Mouse (Mus musculus): Measurements from ENCODE around the gene Max. TPM values are rescaled to one million over a fixed set of nuclear protein-coding genes. Genes with fewer than 3 reads are reported as not detected.

Gene Max
- polyA plus RNA-seq, 1 experiment from 2014 or later, result 25.2 TPM

DNA sequence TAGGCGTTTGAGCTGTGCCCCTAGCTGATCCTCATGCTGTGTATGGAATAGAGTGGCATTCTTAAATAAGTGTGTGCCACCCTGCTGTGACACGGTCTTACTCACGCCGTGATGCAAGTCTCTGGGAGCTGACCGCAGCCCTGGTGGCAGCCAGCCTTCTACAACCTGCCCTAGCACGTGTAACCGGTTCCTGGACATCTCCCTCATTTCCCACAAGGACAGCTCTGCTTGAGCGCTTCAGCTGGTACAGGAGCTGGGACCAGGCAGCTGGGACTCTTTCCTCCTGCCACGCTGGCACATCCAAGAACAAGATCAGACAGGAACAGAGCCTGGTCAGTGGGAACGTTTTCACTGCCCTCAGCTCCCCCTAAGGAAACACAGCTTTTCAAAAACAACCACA lies 34.5 kb downstream of the Max start:
- H3K36me3 ChIP-seq (ENCODE audit: control insufficient read depth, insufficient read depth), result no peaks in the 10 kb centered on the region
- H3K27me3 ChIP-seq (replicated peaks; ENCODE audit: control insufficient read depth, insufficient read depth, low read length), result no peaks in the 10 kb centered on the region
- no peak overlapping the region for H3K9ac ChIP-seq (replicated peaks; ENCODE audit: low read depth, low read length)
- no peaks in the 10 kb centered on the region for H3K4me1 ChIP-seq (replicated peaks; ENCODE audit: control insufficient read depth, insufficient read depth, low read length)
- no peak overlapping the region for H3K4me3 ChIP-seq (replicated peaks; ENCODE audit: low read length)
- H3K4me2 ChIP-seq (ENCODE audit: low read length), result no peak overlapping the region
- 73% methylated on average over 10 of the region's 10 CpGs for WGBS
- no peaks in the 10 kb centered on the region for H3K9me3 ChIP-seq (ENCODE audit: control insufficient read depth, low read length)
- no peak for ATAC-seq
- H3K27ac ChIP-seq (ENCODE audit: low read length), result no peak overlapping the region

DNA sequence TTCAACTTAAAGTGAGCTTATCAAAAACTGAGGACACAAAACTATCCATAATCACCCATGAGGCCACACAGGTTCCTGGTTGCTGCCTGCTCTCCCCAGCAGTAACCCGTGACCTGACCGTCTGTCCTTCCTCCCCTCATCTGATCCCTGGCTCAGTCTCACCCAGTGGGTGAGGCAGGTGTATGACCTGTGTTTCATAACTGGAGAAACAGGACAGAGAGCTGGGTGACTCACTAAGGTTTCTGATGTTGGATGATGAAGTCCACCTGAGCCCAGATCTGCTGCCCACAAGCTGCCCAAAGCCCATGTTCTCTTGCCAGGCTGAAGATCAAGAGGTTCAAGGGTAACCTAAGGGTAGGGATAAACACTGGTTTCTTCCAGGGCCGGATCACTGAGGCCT lies 35.0 kb downstream of the Max start:
- no peaks in the 10 kb centered on the region for H3K27me3 ChIP-seq (replicated peaks; ENCODE audit: control insufficient read depth, insufficient read depth, low read length)
- H3K4me3 ChIP-seq (replicated peaks; ENCODE audit: low read length), result no peak overlapping the region
- no peak for ATAC-seq
- no peaks in the 10 kb centered on the region for H3K4me1 ChIP-seq (replicated peaks; ENCODE audit: control insufficient read depth, insufficient read depth, low read length)
- no peaks in the 10 kb centered on the region for H3K36me3 ChIP-seq (ENCODE audit: control insufficient read depth, insufficient read depth)
- H3K9me3 ChIP-seq (ENCODE audit: control insufficient read depth, low read length), result no peaks in the 10 kb centered on the region
- WGBS, result 82% methylated on average over 3 of the region's 3 CpGs
- no peak overlapping the region for H3K4me2 ChIP-seq (ENCODE audit: low read length)
- no peak overlapping the region for H3K27ac ChIP-seq (ENCODE audit: low read length)
- H3K9ac ChIP-seq (replicated peaks; ENCODE audit: low read depth, low read length), result no peak overlapping the region

GRCm38 (mm10) chr12:76926338-76926945 lies 35.6 kb downstream of the Max start:
- Histone ChIP-seq H3K4me2 (ENCODE audit: low read length) (no peak overlapping the region), H3K9me3 (ENCODE audit: control insufficient read depth, low read length) (no peaks in the 10 kb centered on the region), H3K4me1 (replicated peaks; ENCODE audit: control insufficient read depth, insufficient read depth, low read length) (no peaks in the 10 kb centered on the region), H3K4me3 (replicated peaks; ENCODE audit: low read length) (no peak overlapping the region), H3K27ac (ENCODE audit: low read length) (no peak overlapping the region), H3K27me3 (replicated peaks; ENCODE audit: control insufficient read depth, insufficient read depth, low read length) (no peaks in the 10 kb centered on the region), H3K9ac (replicated peaks; ENCODE audit: low read depth, low read length) (no peak overlapping the region), H3K36me3 (ENCODE audit: control insufficient read depth, insufficient read depth) (no peaks in the 10 kb centered on the region; the same call in 1 of the 2 replicates)
- ATAC-seq, result no peak
- 79% methylated on average over 10 of the region's 10 CpGs for WGBS

DNA sequence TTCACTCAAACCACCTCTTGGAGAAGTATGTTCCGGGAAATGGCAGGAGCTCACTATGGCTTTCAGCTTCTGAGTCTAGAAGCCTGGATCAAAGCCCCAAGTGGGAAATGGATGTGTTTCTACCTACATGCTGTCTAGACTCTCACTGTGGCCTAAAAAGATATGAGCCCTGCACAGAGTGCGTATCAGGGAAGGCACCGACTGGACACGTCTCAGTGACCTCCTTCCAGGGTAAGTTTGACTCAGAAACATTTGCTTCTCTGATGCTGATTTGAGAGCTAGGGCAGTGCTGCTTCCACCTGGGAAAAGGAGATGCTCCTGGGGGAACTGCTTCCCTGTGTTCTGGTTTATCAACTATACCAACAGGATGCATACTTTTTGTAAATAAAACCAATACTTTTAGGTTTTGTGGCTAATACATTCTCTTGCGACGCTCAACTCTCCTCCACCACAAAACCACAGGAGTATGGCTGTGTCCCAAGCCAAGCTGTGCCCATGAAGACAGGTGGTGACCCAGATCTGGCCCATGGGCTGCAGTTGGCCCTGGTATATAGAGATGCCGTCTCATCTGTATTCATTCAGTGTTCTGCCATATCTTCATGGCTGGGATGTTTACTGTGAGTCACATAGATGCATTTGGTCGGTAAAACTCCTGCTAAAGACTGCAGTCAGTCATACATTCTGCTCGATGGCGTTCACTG lies 36.9 kb downstream of the Max start:
- no peak for ATAC-seq
- Histone ChIP-seq H3K27me3 (replicated peaks; ENCODE audit: control insufficient read depth, insufficient read depth, low read length) (no peaks in the 10 kb centered on the region), H3K36me3 (ENCODE audit: control insufficient read depth, insufficient read depth) (no peaks in the 10 kb centered on the region; the same call in 1 of the 2 replicates), H3K9ac (replicated peaks; ENCODE audit: low read depth, low read length) (no peak overlapping the region), H3K4me3 (replicated peaks; ENCODE audit: low read length) (no peak overlapping the region), H3K4me2 (ENCODE audit: low read length) (no peak overlapping the region), H3K27ac (ENCODE audit: low read length) (no peak overlapping the region), H3K9me3 (ENCODE audit: control insufficient read depth, low read length) (no peaks in the 10 kb centered on the region), H3K4me1 (replicated peaks; ENCODE audit: control insufficient read depth, insufficient read depth, low read length) (no peaks in the 10 kb centered on the region)
- 91% methylated on average over 10 of the region's 10 CpGs for WGBS

- no peaks in the 10 kb centered on the region; the same call in 1 of the 2 replicates for H3K36me3 ChIP-seq (ENCODE audit: control insufficient read depth, insufficient read depth)
- 95% methylated on average over 8 of the region's 8 CpGs for WGBS
- H3K9ac ChIP-seq (replicated peaks; ENCODE audit: low read depth, low read length), result no peak overlapping the region
- H3K27me3 ChIP-seq (replicated peaks; ENCODE audit: control insufficient read depth, insufficient read depth, low read length), result no peaks in the 10 kb centered on the region
- H3K4me1 ChIP-seq (replicated peaks; ENCODE audit: control insufficient read depth, insufficient read depth, low read length), result no peaks in the 10 kb centered on the region
- H3K9me3 ChIP-seq (ENCODE audit: control insufficient read depth, low read length), result no peaks in the 10 kb centered on the region
- H3K4me2 ChIP-seq (ENCODE audit: low read length), result no peak overlapping the region
- no peak overlapping the region for H3K4me3 ChIP-seq (replicated peaks; ENCODE audit: low read length)
- ATAC-seq, result no peak
- H3K27ac ChIP-seq (ENCODE audit: low read length), result no peak overlapping the region
Measured at GRCm38 (mm10) chr12:76923118-76923517, 38.9 kb downstream of the Max start.

DNA sequence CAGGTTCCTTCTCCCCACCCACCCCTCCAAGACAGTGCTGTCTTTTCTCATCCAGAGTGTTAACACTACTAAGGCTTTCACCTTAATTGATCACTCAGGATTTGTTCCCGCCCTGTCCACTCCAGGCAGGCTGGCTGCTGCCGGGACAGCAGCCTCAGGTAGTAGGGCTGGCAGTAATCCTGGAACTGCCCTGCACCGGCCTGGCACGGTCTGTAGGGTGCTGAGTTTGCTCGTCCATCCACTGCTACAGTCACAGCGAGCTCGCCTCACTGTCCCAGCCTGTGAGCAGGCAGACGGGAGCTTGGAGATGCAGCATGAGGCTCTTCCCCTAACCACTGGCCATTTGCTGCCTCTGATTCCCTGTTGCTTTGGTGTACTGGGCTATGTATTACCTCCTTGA lies 41.0 kb downstream of the Max start:
- WGBS, result 81% methylated on average over 8 of the region's 8 CpGs
- H3K36me3 ChIP-seq (ENCODE audit: control insufficient read depth, insufficient read depth), result peaks cover 3% of the 10 kb centered on the region; the same call in 1 of the 2 replicates
- H3K9me3 ChIP-seq (ENCODE audit: control insufficient read depth, low read length), result no peaks in the 10 kb centered on the region
- H3K4me3 ChIP-seq (replicated peaks; ENCODE audit: low read length), result no peak overlapping the region
- no peak overlapping the region for H3K27ac ChIP-seq (ENCODE audit: low read length)
- H3K9ac ChIP-seq (replicated peaks; ENCODE audit: low read depth, low read length), result no peak overlapping the region
- H3K4me1 ChIP-seq (replicated peaks; ENCODE audit: control insufficient read depth, insufficient read depth, low read length), result no peaks in the 10 kb centered on the region
- H3K27me3 ChIP-seq (replicated peaks; ENCODE audit: control insufficient read depth, insufficient read depth, low read length), result no peaks in the 10 kb centered on the region
- H3K4me2 ChIP-seq (ENCODE audit: low read length), result no peak overlapping the region
- ATAC-seq, result no peak

DNA sequence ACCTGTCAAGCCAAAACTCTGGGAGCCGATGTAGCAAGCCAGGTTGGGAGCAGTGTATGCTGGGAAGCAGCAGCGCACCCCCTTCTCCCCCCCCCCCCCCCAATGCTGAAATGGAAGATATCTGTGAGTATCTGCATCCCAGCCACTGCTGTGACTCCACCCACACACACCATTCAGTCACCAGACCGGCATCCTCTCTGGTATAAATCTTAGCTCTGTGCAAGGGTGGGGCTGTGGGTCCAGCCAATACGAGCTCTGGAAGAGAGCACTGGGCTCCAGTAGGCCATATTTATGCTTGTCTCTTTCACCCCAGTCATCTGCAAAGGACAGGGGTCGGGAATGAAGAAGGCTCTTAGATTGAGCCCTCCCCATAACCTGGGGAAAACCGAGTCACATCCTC lies 41.6 kb downstream of the Max start:
- Histone ChIP-seq H3K4me2 (ENCODE audit: low read length) (no peak overlapping the region), H3K4me1 (replicated peaks; ENCODE audit: control insufficient read depth, insufficient read depth, low read length) (no peaks in the 10 kb centered on the region), H3K4me3 (replicated peaks; ENCODE audit: low read length) (no peak overlapping the region), H3K27me3 (replicated peaks; ENCODE audit: control insufficient read depth, insufficient read depth, low read length) (no peaks in the 10 kb centered on the region), H3K27ac (ENCODE audit: low read length) (no peak overlapping the region), H3K36me3 (ENCODE audit: control insufficient read depth, insufficient read depth) (peaks cover 3% of the 10 kb centered on the region; the same call in 1 of the 2 replicates), H3K9ac (replicated peaks; ENCODE audit: low read depth, low read length) (no peak overlapping the region), H3K9me3 (ENCODE audit: control insufficient read depth, low read length) (no peaks in the 10 kb centered on the region)
- ATAC-seq, result no peak
- WGBS, result 84% methylated on average over 5 of the region's 6 CpGs

DNA sequence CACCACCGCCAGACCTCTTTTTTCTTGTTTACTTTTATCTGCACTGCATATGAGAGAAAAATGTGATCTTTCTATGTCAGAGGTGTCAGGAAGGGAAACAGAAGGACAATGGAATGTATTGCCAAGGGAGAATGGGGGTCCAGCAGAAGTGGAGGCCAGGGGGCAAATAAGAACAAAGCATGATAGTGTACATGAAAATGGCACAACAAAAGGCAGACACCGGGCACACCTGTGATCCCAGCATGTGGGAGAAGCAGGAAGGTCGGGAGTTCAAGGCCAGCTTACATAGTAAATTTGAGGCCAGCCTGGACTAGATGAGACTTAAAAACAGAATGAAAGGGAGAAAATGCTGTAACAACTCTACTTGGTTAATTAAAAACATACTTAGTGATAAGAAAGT lies 43.1 kb downstream of the Max start:
- 57% methylated on average over 3 of the region's 3 CpGs for WGBS
- no peaks in the 10 kb centered on the region for H3K27me3 ChIP-seq (replicated peaks; ENCODE audit: control insufficient read depth, insufficient read depth, low read length)
- no peak overlapping the region for H3K27ac ChIP-seq (ENCODE audit: low read length)
- no peaks in the 10 kb centered on the region for H3K4me1 ChIP-seq (replicated peaks; ENCODE audit: control insufficient read depth, insufficient read depth, low read length)
- H3K36me3 ChIP-seq (ENCODE audit: control insufficient read depth, insufficient read depth), result peaks cover 3% of the 10 kb centered on the region; the same call in 1 of the 2 replicates
- ATAC-seq, result no peak
- H3K9ac ChIP-seq (replicated peaks; ENCODE audit: low read depth, low read length), result no peak overlapping the region
- H3K4me2 ChIP-seq (ENCODE audit: low read length), result no peak overlapping the region
- no peak overlapping the region for H3K4me3 ChIP-seq (replicated peaks; ENCODE audit: low read length)
- no peaks in the 10 kb centered on the region for H3K9me3 ChIP-seq (ENCODE audit: control insufficient read depth, low read length)

- Histone ChIP-seq H3K27me3 (replicated peaks; ENCODE audit: control insufficient read depth, insufficient read depth, low read length) (no peaks in the 10 kb centered on the region), H3K9me3 (ENCODE audit: control insufficient read depth, low read length) (no peaks in the 10 kb centered on the region), H3K36me3 (ENCODE audit: control insufficient read depth, insufficient read depth) (peaks cover 3% of the 10 kb centered on the region; the same call in 1 of the 2 replicates), H3K4me3 (replicated peaks; ENCODE audit: low read length) (no peak overlapping the region), H3K27ac (ENCODE audit: low read length) (no peak overlapping the region), H3K9ac (replicated peaks; ENCODE audit: low read depth, low read length) (no peak overlapping the region), H3K4me2 (ENCODE audit: low read length) (no peak overlapping the region), H3K4me1 (replicated peaks; ENCODE audit: control insufficient read depth, insufficient read depth, low read length) (no peaks in the 10 kb centered on the region)
- ATAC-seq, result no peak
- WGBS, result 75% methylated on average over 6 of the region's 6 CpGs
Measured at GRCm38 (mm10) chr12:76918113-76918512, 43.9 kb downstream of the Max start.
